Mouse (Mus musculus) gastrocnemius, adult 8-10 months (tissue): ENCODE measurements at regions not wholly inside any gene's neighbourhood (a gene's known extent, or its start where the extent isn't known, plus 50 kb on each side); places are given as distances from the start of the nearest gene placed in this dataset.

Source experiments
- DNase-seq, 2 experiments: peaks; one replicate each; pipeline ENCODE4 v3.0.0; 2022; ENCODE audit warnings: low spot score in 2 of 2

DNA sequence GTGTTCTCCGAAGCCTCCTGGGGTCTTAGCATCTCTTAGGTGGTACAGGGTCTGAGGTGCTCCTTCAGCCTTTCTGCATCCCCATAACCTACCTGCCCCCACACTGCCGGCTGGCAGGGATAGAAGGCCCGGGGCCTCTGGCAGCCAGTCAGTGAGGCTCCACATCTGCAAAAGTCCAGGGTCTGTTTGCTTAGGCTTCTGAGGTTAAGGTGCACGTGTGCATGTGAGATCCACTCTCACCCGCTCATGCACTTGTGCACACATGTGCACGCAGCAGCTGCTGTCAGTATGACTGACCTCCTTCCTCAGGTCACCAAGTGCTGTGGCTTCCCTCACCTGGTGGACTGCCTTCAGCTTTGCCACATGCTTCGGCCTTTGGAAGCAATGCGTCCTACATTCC, 75.3 kb upstream of the Bod1 start:
- DNase-seq: no peak

DNA sequence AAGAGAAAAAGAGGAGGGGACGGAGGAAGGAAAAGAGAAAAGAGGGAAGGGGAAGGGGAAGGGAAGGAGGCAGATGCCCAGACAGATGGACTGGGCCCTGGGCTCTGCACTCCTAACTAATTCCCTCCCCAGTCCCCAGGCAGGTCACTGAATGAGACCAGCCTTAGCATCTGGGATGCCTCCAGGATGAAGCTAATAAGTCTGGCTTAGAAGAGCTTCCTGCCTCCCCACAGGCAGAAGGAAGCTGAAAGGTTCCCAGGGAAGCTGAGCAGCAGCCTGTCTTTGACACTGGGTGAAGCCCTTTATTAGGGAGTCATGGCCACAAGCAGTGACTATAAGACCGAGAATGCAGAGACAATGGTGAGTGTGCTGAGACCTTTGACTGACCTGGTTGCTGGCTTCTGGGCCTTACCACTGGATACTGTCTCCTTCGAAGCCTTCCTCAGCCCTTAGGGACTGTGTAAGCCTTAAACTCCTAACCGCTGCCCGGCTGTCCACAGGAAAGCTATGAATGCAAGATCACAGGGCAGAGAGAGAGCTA, 76.7 kb upstream of the Bod1 start:
- DNase-seq: no peak

DNA sequence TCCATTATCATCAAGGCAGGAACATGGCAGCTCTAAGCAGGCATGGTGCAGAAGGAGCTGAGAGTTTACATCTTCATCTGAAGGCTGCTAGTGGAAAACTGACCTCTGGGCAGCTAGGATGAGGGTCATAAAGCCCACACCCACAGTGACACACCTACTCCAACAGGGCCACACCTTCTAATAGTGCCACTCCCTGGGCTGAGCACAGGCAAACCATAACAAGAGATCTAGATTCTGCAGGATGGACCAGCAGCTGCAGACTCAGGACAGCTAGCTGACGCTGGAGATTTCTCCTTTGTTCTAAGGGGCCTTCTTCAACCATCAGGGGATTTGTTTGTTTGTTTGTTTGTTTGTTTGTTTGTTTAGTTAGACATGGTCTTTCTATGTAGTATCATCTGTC, 79.6 kb upstream of the Bod1 start:
- no peak for DNase-seq

DNA sequence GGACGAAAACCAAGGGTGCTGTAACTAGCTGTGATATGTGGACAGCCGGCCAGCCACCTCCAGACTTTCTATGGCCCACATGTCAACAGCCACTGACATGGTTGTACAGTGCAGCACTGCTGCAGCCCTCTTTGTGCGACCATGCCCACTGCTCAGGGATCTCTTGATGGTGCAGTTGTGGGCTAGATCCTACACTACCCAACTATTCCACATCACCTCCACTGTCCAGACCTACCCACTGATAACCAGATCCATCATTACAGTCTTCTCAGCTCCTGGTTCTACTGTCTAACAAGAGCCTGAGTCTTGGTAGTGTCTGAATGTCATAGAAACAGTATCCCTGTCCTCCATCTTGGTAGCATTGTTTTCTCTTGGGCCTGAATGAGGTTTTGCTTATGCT, 81.5 kb upstream of the Bod1 start:
- no peak for DNase-seq

DNA sequence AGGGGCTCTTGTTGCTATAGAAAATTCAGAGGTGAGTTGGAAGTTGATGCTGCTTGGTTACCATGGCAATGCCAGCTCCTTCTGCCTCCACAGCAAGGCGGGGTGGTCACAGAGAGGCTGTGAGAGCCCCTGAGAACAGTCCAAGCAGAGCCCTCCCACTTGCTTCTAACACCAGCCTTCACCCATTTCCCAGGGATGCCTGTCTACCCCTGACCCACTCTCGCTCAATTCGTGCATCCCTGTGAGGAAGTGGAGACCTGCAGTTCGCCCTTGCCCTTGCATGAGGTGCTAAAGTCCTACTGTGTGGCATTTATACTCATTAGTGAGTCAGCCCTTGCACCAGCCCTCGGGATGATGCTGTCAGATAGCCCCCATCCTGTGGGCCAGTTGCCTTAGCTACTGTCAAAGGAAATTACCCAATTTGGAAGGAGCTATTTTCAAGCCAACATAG, 82.1 kb upstream of the Bod1 start:
- DNase-seq: no peak

DNA sequence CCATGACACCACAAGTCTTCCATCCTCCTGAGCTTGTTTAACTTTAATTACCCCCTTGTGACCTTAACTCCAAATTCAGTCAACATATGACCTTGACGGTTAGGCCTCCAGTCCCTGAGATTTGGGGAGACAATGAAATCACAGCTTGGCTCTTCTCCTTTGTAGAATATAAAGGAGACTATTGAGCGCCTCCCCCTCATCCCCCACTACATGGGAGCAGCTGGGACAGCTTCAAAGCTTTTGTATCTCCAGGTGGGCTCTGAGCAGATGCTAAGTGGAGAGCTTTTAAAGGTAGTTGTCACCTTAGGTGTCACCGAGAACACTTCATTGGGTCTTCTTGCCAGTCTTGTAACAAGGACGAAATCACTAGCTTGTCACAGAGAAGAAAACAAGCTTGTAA, 82.7 kb upstream of the Bod1 start:
- DNase-seq: no peak

DNA sequence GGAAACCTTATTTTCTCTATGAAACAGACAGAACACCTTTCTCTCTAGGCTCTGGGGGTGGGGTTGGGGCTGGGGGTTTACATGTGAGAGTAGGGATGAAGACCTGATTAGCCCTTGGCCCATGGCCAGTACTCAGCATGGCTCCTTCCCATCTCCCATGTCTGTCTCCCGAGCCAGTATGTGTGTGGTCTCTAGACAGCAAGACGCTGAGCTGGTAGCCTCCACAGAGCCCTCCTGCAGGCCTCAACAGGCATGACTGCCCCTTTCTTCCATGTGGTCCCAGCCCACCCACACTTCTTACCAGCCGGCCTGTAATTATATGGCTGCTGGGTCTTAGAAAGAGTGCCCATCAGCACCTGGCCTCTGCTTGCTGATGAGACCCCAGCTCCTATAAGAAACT, 84.2 kb upstream of the Bod1 start:
- no peak for DNase-seq

DNA sequence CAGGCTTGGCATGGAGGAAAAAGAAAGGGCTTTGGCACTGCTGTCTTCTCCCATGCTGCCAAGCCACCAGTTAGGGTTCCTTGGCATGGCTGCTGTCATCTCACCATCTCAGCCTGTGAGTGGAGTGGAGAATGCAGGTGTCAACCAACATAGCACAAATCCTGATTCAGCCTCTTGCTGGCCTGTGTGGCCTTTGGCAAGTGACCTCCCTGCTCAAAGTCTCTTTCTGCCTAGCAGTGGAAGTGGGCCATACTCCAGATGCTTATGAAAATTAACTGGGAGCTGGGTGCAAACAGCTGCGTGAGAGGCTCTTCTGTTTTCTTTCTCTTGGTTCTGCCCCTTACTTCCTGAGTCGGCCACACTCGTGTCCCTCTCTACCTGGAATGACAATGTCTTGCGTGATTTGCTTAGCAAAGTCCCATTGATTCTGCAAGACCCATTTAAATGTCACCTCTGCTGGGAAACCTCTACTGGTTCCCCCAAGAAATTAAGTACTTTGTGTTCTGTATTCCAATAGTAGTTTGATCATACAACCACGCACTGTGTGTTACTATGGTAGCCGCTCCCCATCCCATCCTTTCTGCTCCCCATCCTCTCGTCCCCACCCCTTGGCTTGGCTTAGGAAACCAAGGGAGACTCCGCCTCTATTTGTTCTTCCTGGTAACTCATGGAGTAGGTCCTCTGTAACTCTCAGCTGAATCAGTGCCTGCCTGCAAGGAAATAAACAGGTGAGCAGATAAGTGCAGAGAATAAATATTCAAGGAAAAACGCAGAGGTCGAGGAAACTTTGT, 84.9 kb upstream of the Bod1 start:
- DNase-seq: no peak

DNA sequence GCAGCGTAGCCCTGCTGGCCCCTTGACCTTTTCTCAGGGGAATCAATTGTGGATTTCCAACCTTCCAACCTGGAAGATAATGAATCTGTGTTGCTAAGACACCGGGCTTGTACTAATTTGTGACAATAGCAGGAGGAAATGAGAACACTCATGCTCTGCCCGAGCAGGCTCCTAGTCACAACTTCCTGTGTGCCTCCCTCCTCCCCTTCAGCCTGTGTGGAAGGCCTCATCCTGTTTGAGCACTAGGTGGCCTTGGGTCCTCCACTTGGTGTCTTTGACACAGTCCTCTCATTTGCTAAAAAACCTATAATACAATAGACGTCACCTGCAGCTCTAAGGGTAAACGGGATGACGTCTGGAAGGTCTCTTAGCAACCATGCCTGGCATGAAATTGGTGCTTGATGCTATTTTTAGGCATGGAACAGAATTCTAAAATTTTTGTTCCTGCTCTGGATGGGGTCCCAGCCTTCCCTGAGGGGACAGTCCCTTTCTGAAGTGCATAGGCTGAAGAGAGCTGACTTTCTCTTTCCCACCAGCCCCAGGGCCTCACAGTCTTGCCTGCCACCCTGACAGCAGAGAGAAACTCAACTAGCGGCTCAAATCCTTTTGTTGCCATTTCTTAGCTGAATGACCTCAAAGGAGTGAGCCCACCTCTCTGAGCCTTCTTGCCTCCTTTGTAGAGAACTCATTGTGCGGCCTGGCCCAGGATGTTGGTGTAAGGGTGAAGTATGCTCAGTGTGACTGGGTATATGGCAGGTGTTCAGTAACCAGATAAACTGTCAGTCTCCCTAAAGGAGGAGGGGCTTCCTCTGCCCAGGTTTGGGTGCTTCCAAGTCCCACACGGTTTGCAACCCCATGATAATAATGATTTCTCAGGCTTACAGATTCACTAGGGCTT, 88.4 kb upstream of the Bod1 start:
- DNase-seq: no peak

DNA sequence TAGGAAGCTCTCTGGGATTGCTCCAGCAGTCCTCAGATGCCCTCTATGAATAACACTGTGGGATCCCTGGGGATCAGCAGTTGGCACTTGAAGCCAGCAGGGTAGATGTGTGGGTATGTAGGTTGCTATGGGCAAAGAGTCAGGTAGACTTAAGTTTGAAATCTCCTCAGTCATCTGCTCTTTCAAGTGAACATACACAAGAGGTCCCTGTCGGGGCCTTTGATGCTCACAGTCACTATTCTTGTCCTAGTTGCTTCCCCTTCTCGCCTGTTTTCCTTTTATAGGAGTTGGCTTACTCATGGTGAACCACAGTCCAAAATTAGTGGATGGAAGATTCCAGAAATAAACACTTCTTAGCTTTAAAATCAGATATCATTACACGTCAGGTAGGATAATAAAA, 92.2 kb upstream of the Bod1 start:
- no peak for DNase-seq

DNA sequence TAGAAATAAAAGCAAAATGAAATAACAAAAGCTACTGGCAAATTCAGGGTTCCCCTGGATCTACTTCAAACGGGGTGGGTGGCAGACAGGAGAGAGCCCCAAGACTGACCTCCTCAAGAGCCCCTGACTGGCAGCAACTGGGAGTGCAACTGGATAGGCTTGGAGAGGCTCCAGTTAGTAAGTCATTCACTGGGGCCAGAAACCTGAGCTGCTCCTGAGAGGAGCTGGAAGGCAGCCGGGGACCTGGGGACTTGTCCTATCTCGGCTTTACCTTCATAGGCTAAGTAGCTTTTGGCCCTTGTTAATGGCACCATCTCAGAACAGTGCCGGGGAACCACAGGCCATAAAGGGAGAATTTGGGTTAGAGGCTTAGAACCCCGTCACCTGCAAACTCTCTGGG, 94.6 kb upstream of the Bod1 start:
- peak; percentile 58 to 70 for DNase-seq

DNA sequence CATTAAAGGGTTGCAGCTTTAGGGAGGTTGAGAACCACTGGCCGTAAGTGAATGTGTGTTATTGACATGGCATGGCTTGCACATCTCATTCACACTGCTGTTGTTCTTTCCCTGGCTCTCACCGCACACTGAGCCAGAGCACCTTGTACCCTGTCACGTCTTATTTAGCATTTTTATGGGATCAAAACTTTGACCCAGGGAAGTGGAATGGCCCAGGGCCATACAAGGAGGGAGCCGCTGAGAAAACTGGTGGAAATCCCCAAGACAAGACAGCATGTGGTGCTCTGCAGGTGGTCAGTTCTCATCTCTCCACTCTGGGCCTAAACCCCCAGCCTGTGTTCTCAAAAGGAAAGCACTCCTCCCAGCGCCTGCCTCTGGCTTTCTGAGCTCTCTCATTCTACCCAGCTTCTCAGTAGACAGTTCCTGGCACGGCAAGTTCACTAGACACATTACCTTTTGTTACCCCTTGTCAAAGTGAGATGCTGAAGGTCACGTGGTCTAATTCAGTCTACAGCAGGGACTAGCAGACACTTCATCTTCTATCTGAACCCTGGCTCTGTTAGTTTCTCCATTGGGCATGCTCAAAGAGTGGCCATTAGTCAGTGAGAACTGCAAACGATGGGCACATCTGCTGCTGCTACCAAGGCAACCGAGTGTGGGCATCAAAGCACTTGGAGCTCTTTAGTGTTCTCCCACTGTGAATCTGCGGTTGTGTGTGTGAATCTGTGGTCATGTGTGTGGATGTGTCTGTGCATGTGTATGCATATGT, 96.2 kb upstream of the Bod1 start:
- no peak for DNase-seq

DNA sequence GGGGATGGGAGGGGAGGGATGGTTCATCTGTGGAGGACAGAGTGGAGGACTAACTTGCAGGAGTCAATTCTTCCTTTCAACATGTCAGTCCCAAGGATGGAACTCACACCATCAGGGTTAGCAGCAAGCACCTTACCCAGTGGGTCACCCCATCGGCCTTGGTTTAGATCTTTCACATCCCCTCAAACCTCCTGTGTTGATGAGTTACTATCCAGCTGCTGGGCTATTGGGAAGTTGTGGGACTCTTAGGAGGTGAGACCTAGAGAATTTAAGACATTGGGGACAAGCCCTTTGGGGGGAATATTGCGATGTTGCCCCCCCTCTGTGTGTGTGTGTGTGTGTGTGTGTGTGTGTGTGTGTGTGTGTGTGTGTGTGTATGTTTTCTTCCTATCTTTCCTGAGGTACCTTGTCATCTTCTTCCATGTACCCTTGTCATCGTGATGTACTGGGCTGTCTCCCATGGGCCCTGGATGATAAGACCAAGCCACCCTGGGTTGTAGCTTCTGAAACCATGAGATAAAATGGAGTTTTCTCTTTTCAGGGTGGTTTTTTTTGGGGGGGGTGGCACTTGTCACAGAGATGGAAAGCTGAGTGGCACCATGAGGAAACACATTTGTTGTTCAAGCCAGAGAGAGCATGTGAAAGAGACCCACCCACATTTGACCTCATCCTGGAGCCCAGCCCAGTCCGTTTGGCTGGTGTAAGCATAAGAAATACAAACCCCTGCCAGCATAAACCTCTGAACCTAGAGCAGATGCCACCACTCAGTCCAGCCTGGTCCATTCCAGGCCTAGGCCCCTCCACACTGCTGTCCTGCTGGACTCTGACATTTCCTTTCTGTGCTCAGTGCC, 98.3 kb upstream of the Bod1 start:
- peak; percentile 65 to 84 for DNase-seq

DNA sequence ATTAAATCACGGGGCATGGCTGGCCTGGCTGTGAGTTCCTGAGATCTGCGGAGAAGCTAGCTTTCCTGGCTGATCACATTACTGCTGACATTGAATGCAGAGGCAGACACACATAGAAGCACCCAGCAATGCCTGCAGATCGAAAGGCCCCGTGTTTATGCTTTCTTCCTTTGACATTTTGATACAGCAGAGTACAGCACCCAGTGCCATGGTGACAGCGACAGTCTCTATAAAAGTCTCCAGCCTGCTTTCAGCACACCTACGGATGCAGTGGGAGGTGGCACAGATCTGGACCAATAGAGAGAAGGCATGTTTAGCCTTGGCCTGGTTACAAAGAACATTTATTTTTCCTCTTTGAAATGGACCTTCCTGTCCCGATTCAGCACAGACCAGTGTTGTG, 99.2 kb upstream of the Bod1 start:
- peak in 1 of 2 experiments; percentile 36 for DNase-seq

DNA sequence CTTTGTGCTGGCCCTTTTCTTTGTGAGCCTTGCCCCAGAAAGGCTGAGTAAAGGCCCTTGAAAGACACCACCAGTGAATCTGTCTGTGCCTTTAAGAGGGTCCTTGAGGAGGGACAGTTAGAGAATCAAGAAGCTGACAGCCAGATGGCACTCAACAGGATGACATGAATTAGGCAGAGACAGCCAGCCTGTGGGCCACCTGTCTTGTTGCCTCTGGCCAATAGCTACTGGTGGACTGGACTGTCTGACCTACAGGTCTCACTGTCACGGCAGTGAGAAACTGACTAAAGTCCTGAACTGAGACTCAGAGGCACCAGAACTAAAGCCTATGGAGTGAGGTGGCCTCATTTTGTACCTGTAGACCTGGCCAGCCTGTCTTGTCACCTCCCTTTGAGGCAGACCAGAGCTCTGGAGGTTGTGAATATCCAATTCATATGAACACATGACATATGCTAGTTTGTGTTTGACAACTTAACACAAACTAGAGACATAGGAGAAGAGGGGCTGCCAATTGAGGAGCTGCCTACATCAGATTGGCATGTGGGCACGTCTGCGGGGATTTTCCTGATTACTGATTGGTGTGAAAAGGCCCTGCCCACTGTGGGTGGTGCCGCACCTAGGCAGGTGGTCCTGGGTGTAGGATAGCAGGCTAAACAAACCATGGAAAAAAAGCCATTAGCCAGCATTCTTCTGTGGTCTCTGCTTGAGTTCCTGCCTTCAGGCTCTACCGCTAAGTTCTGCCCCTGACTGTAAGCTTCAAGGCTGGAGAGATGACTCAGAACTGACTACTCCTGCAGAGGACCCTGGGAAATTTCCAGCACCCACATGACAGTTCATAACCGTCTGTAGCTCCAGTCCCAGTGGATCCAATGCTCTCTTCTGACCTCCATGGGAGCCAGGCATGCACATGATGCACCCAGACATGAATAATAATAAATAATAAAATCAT, 100.1 kb upstream of the Bod1 start:
- DNase-seq: peak in 1 of 2 experiments; percentile 27

DNA sequence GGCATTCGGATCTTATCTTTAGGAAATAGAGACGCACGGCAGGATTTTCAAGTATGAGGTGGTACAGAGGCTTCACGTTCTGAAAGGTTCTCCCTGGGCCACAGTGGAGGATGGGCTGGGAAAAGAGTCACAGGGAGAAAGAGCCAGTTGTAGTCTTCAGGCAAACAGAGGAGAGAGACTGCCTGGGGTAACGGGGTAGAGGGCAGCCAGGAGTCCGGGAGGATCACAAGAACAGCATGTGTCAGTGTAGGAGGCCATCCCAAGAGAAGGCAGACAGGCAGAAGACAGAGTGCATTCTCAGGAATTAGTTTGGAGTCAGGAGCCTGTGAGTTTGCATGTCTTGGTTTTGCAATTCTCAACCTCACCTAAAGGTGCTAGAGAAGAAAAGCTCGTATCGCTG, 94.5 kb upstream of the Cpeb4 start:
- DNase-seq: no peak

DNA sequence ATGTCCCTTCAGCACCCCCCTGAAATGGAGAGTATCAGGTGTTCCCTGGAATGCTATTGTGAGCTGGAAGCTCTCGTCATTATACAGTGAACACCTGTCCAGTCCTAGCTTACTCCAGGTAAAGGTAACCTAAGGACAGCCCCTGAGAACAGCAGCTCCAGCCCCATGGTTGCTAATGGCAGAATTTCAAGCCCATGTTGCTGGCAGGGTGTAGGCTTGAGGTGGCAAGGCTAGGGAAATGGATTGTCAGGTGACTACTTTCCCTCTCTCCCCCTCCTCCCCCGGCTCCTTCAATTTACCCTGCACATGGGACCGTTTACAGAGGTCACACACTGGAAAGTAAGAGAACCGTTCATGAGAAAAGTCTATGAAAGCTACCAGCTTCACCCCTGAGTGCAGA, 93.2 kb upstream of the Cpeb4 start:
- no peak for DNase-seq

DNA sequence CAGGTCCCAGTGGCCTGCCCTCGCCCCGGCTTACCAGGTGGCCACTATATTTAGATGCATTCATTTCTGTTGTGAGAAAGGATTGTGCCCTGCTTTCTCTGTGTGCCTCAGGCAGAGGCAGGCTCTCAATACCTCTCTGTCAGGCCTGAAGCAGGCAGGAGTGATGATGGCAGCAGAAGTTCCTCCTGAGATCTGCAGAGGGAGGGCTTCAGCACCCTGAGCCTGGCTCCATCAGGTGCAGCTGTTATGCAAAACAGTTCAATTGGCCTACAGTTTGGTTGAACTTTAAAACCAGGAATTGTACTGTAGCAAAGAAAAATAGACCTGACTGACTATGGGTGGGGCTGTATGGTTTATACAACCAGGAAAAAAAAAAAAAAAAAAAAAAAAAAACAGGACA, 92.7 kb upstream of the Cpeb4 start:
- DNase-seq: no peak

DNA sequence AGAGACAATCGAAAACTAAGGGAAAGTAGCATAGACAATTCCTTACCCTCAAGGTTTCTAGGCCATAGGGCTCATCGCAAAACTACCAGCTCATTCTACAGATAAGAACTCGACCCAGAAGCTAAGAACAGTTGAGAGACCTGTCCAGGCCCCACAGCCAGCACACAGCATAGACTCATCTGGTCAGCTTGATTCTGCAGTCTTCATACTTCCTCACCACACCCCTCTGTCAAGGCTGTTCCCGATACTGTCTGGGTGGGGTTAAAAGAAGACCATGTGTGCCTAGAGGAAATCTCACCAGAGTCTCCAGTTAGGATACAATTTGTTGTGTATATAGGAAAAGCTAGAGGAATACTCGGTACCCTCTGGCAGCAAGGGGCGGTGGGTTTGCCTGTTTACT, 91.0 kb upstream of the Cpeb4 start:
- no peak for DNase-seq

DNA sequence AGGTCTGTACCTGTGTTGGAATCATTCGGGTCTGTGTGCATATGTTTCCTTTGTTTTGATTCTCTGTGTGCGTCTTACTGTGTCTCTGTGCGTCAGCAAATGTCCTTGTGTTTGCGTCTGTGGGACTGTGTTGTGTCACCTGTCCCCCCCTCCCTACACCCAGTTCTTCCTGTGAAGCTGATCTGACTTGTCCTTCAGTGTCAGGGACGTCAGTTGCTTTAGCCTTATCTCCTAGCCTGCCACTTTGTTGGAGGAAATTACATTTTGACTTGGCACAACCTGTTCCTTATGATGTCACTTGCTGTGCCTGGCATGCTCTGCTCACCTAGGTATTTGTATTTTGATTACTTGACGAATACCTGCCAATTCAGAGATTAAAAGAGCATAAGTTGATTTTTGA, 90.4 kb upstream of the Cpeb4 start:
- no peak for DNase-seq
